10 mouse cellular contexts compared by ENCODE assay signal in genomic region chr12:73350982-73351381, GRCm38 (mm10).
DNase-seq lines count a peak whose midpoint lies in the region; ATAC-seq and TF ChIP-seq lines count a peak whose summit lies in the region.
"Had no signal": no experiment of that assay in that cellular context is flagged by ENCODE, and none has a peak within 500 bp of the region (broad histone marks: within the 10 kb centered on the region; RNA-seq: fewer than 3 reads in every experiment).

No protein-coding gene starts in this region.

- H3K9me3 ChIP-seq in intestine, embryonic 14.5 days (ENCODE audit: control insufficient read depth, low read length): no peaks in the 10 kb centered on the region
- no peaks in the 10 kb centered on the region for H3K9me3 ChIP-seq in intestine, embryonic 16.5 days (ENCODE audit: control insufficient read depth, low read length)
- H3K9me3 ChIP-seq in limb, embryonic 10.5 days (replicated peaks): no peaks in the 10 kb centered on the region
- no peaks in the 10 kb centered on the region for H3K9me3 ChIP-seq in midbrain, embryonic 13.5 days

- no peaks in the 10 kb centered on the region for H3K36me3 ChIP-seq in intestine, embryonic 14.5 days (ENCODE audit: control insufficient read depth, insufficient read depth, low read length)
- no peaks in the 10 kb centered on the region for H3K36me3 ChIP-seq in intestine, embryonic 16.5 days (ENCODE audit: control insufficient read depth, insufficient read depth, low read length)
- H3K36me3 ChIP-seq in testis, adult 2 months (ENCODE audit: control insufficient read depth, insufficient read depth, low read length): no peaks in the 10 kb centered on the region
- H3K36me3 ChIP-seq in limb, embryonic 10.5 days: no peaks in the 10 kb centered on the region
- no peaks in the 10 kb centered on the region for H3K36me3 ChIP-seq in midbrain, embryonic 13.5 days

- H3K27me3 ChIP-seq in intestine, embryonic 14.5 days (replicated peaks; ENCODE audit: control insufficient read depth, insufficient read depth, low read length): no peaks in the 10 kb centered on the region
- no peaks in the 10 kb centered on the region for H3K27me3 ChIP-seq in intestine, embryonic 16.5 days (replicated peaks; ENCODE audit: control insufficient read depth, insufficient read depth, low read length)
- no peaks in the 10 kb centered on the region for H3K27me3 ChIP-seq in testis, adult 2 months (ENCODE audit: control insufficient read depth, insufficient read depth, low read length)
- peaks cover 30% of the 10 kb centered on the region for H3K27me3 ChIP-seq in limb, embryonic 10.5 days (ENCODE audit: low read depth, poor library complexity, severe bottlenecking)
- no peaks in the 10 kb centered on the region for H3K27me3 ChIP-seq in midbrain, embryonic 13.5 days

- H3K4me2 ChIP-seq in intestine, embryonic 14.5 days (ENCODE audit: low read length): peak overlapping the region; percentile 34; the same call in 1 of the 2 replicates
- H3K4me2 ChIP-seq in intestine, embryonic 16.5 days (ENCODE audit: low read depth, low read length): no peak overlapping the region
- no peak overlapping the region for H3K4me2 ChIP-seq in midbrain, embryonic 13.5 days (replicated peaks)

- DNase-seq in intestine, embryonic 14.5 days (ENCODE audit: low spot score): peak; percentile 58
- DNase-seq in testis, postnatal 14 days (ENCODE audit: low spot score): no peak
- DNase-seq in limb, embryonic 10.5 days (ENCODE audit: low spot score): no peak
- DNase-seq in right cerebral cortex, postnatal 4 days: no peak
- DNase-seq: cerebellum, postnatal 36 days; liver; lung, postnatal 36 days had no signal

- no peak for ATAC-seq in intestine, embryonic 14.5 days (replicated peaks; ENCODE audit: low FRiP score, low TSS enrichment, low read depth)
- no peak for ATAC-seq in intestine, embryonic 16.5 days
- no peak for ATAC-seq in midbrain, embryonic 13.5 days

- H3K4me3 ChIP-seq in intestine, embryonic 14.5 days (ENCODE audit: low read depth, low read length): no peak overlapping the region
- no peak overlapping the region for H3K4me3 ChIP-seq in intestine, embryonic 16.5 days (ENCODE audit: low read length)
- no peak overlapping the region for H3K4me3 ChIP-seq in testis, adult 2 months (ENCODE audit: control insufficient read depth, low read depth, low read length)
- no peak overlapping the region for H3K4me3 ChIP-seq in limb, embryonic 10.5 days
- no peak overlapping the region for H3K4me3 ChIP-seq in midbrain, embryonic 13.5 days (replicated peaks)

- TF ChIP-seq CTCF in testis, adult 2 months (IDR thresholded peaks at IDR 0.05; ENCODE audit: control insufficient read depth, insufficient read depth, insufficient replicate concordance, low read depth, low read length): no peak

- H3K9ac ChIP-seq in intestine, embryonic 14.5 days (ENCODE audit: low read length): no peak overlapping the region
- no peak overlapping the region for H3K9ac ChIP-seq in intestine, embryonic 16.5 days (ENCODE audit: low read depth, low read length)
- H3K9ac ChIP-seq in midbrain, embryonic 13.5 days (replicated peaks): no peak overlapping the region

- TF ChIP-seq POLR2A in testis, adult 2 months (IDR thresholded peaks at IDR 0.05; ENCODE audit: control insufficient read depth, low read depth, low read length): no peak

- WGBS in intestine, embryonic 14.5 days: 29% methylated on average over 9 of the region's 9 CpGs
- 32% methylated on average over 9 of the region's 9 CpGs for WGBS in intestine, embryonic 16.5 days
- WGBS in limb, embryonic 10.5 days: 22% methylated on average over 9 of the region's 9 CpGs
- WGBS in midbrain, embryonic 13.5 days: 40% methylated on average over 9 of the region's 9 CpGs

- H3K27ac ChIP-seq in intestine, embryonic 14.5 days (ENCODE audit: low read depth): peak overlapping the region; percentile 75; the same call in 1 of the 2 replicates
- H3K27ac ChIP-seq in intestine, embryonic 16.5 days (ENCODE audit: low read length): no peak overlapping the region
- H3K27ac ChIP-seq in testis, adult 2 months (ENCODE audit: control insufficient read depth, insufficient read depth, low read depth, low read length): 0 out of 2 replicates have a peak overlapping the region, but pooled peaks have one; percentile 39
- H3K27ac ChIP-seq in limb, embryonic 10.5 days: peak overlapping the region; percentile 42; the same call in 1 of the 2 replicates
- no peak overlapping the region for H3K27ac ChIP-seq in midbrain, embryonic 13.5 days

- peaks cover 6% of the 10 kb centered on the region; the same call in 1 of the 2 replicates for H3K4me1 ChIP-seq in intestine, embryonic 14.5 days (replicated peaks; ENCODE audit: control insufficient read depth, insufficient read depth, low read length)
- H3K4me1 ChIP-seq in intestine, embryonic 16.5 days (ENCODE audit: control insufficient read depth, insufficient read depth, low read length): no peaks in the 10 kb centered on the region
- H3K4me1 ChIP-seq in testis, adult 2 months (ENCODE audit: control insufficient read depth, insufficient read depth, low read length): no peaks in the 10 kb centered on the region
- H3K4me1 ChIP-seq in limb, embryonic 10.5 days: peaks cover 52% of the 10 kb centered on the region
- H3K4me1 ChIP-seq in midbrain, embryonic 13.5 days (replicated peaks): peaks cover 15% of the 10 kb centered on the region; the same call in 1 of the 2 replicates

Comparison
In these comparisons a context has a peak if more than half of its experiments do, and no peak if none do; other contexts are left out.
1. H3K27ac ChIP-seq: peak in intestine, embryonic 14.5 days (single experiment), testis, adult 2 months (single experiment) and limb, embryonic 10.5 days (single experiment); none in intestine, embryonic 16.5 days (single experiment) and midbrain, embryonic 13.5 days (single experiment).